Mouse (Mus musculus) hindbrain, embryonic 16.5 days (tissue): ENCODE measurements at regions not wholly inside any gene's neighbourhood (a gene's known extent, or its start where the extent isn't known, plus 50 kb on each side); places are given as distances from the start of the nearest gene placed in this dataset.

Experiments used
- ATAC-seq: fragments of 200-750 bp; cut with Nextera tagmentation; 2 replicates; pipeline ENCODE4 v1.8.0; 2017; ENCODE audit warnings: moderate TSS enrichment, moderate library complexity
- H3K27ac ChIP-seq: fragments of 300-500 bp; sonication (generic); 2 replicates; pipeline ENCODE4 v1.5.1; 2014; ENCODE audit warnings: low read depth, mild to moderate bottlenecking, control low read depth, low read length, moderate library complexity
- H3K27me3 ChIP-seq: fragments of 300-500 bp; sonication (generic); replicated peaks from 2 replicates; pipeline ENCODE4 v1.6.1; 2014; ENCODE audit warnings: low read length; ENCODE audit not compliant: control insufficient read depth, insufficient read depth
- H3K36me3 ChIP-seq: fragments of 300-500 bp; sonication (generic); 2 replicates; pipeline ENCODE4 v1.6.1; 2014; ENCODE audit warnings: mild to moderate bottlenecking, low read length, moderate library complexity, mixed read lengths; ENCODE audit not compliant: control insufficient read depth, insufficient read depth
- H3K4me1 ChIP-seq: fragments of 300-500 bp; sonication (generic); 2 replicates; pipeline ENCODE4 v1.6.1; 2014; ENCODE audit warnings: low read depth, low read length; ENCODE audit not compliant: control insufficient read depth, insufficient read depth
- H3K4me2 ChIP-seq: fragments of 300-500 bp; sonication (generic); 2 replicates; pipeline ENCODE4 v1.6.1; 2014; ENCODE audit warnings: mild to moderate bottlenecking, low read length, control low read depth, moderate library complexity
- H3K4me3 ChIP-seq: fragments of 300-500 bp; sonication (generic); 2 replicates; pipeline ENCODE4 v1.5.1; 2014; ENCODE audit warnings: mild to moderate bottlenecking, low read length, control low read depth, moderate library complexity
- H3K9ac ChIP-seq: fragments of 300-500 bp; sonication (generic); 2 replicates; pipeline ENCODE4 v1.6.1; 2014; ENCODE audit warnings: low read depth, mild to moderate bottlenecking, control low read depth, low read length, moderate library complexity
- H3K9me3 ChIP-seq: fragments of 300-500 bp; sonication (generic); 2 replicates; pipeline ENCODE4 v1.6.1; 2014; ENCODE audit warnings: mild to moderate bottlenecking, low read length, moderate library complexity; ENCODE audit not compliant: control insufficient read depth
- WGBS: fragments of 180-500 bp; shearing (Covaris S2); extraction: QIAGEN DNeasy Blood & Tissue Kit; methylation state at CpG from one replicate; pipeline ENCODE4 v1.1.7; 2014; 5-methylcytosine and 5-hydroxymethylcytosine counted together

DNA sequence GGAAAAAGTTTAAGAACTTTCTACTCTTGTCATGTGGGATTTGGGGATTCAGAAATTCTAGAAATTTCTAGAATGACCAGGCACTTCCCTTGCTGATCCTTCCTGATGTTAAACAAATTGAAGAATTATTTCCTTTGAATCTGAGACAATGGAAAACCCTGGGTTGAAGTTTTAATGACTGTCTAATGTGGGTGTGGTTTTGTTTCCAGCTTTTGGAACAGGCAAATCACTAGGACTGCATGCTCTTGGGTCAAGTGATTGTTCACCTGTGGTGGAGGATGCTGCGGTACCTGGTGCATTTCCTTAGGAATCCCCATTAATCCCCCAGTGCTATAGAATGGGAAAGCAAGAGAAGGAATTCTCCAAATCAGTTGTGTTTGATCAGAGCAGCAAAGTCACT lies 184.8 kb downstream of the Slc30a10 start:
- 88% methylated on average over 1 of the region's 1 CpGs for WGBS
- no peak overlapping the region for H3K27ac ChIP-seq
- no peaks in the 10 kb centered on the region for H3K9me3 ChIP-seq
- H3K9ac ChIP-seq, result no peak overlapping the region
- no peak for ATAC-seq
- no peaks in the 10 kb centered on the region for H3K4me1 ChIP-seq
- no peaks in the 10 kb centered on the region for H3K36me3 ChIP-seq
- H3K4me3 ChIP-seq, result no peak overlapping the region
- no peak overlapping the region for H3K4me2 ChIP-seq
- no peaks in the 10 kb centered on the region for H3K27me3 ChIP-seq

GRCm38 (mm10) chr1:185644026-185644425 lies 189.4 kb downstream of the Slc30a10 start:
- no peak overlapping the region for H3K27ac ChIP-seq
- no peaks in the 10 kb centered on the region for H3K9me3 ChIP-seq
- no peaks in the 10 kb centered on the region for H3K4me1 ChIP-seq
- H3K27me3 ChIP-seq, result no peaks in the 10 kb centered on the region
- no peaks in the 10 kb centered on the region for H3K36me3 ChIP-seq
- 63% methylated on average over 7 of the region's 7 CpGs for WGBS
- no peak overlapping the region for H3K9ac ChIP-seq
- no peak for ATAC-seq
- H3K4me3 ChIP-seq, result no peak overlapping the region
- H3K4me2 ChIP-seq, result no peak overlapping the region

DNA sequence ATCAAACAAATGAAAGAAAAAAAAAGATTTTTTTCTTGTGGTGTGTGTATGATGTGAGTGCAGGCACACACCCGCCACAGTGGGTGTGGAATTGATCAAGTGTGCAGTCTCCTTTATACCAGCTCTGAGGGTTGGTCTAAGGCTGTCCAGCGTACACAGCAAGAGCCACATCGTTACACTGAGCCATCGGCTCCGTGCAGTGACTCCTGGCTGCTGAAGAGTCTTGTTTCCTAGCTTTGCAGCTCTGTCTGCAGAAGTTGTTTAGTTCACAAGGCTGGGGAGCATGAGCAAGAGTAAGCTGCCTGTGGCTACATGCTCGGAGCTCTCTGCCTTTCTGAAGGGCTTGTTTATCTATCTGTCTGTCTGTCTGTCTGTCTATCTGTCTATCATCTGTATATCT lies 193.5 kb downstream of the Slc30a10 start:
- no peak overlapping the region for H3K9ac ChIP-seq
- no peaks in the 10 kb centered on the region for H3K27me3 ChIP-seq
- H3K36me3 ChIP-seq, result no peaks in the 10 kb centered on the region
- H3K4me1 ChIP-seq, result no peaks in the 10 kb centered on the region
- H3K27ac ChIP-seq, result no peak overlapping the region
- 91% methylated on average over 6 of the region's 6 CpGs for WGBS
- no peak overlapping the region for H3K4me2 ChIP-seq
- no peaks in the 10 kb centered on the region for H3K9me3 ChIP-seq
- H3K4me3 ChIP-seq, result no peak overlapping the region
- ATAC-seq, result no peak

DNA sequence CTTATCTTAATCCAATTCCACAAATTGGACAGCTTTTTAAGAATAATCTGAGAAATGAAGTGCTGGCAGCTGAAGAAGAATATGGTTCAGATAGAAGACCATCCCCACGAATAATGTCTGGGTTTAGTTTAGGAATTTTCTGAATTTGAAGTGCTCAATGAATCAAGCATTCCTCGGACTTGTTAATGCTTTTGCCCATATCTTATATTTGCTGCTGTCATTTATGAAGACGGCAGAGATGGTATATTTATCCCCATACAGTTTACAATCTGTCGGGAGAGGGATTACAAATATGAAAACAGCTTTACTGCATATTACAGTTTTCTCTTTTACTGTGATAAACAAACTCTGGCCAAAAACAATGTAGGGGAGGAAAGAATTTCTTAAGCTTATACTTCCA lies 194.3 kb downstream of the Slc30a10 start:
- Histone ChIP-seq H3K36me3 (no peaks in the 10 kb centered on the region), H3K9me3 (no peaks in the 10 kb centered on the region), H3K4me1 (no peaks in the 10 kb centered on the region), H3K9ac (no peak overlapping the region), H3K27me3 (no peaks in the 10 kb centered on the region), H3K4me3 (no peak overlapping the region), H3K4me2 (no peak overlapping the region), H3K27ac (no peak overlapping the region)
- WGBS, result 90% methylated on average over 4 of the region's 4 CpGs
- ATAC-seq, result no peak

- Histone ChIP-seq H3K4me1 (no peaks in the 10 kb centered on the region), H3K9me3 (no peaks in the 10 kb centered on the region), H3K4me2 (no peak overlapping the region), H3K27ac (no peak overlapping the region), H3K27me3 (no peaks in the 10 kb centered on the region), H3K36me3 (no peaks in the 10 kb centered on the region), H3K9ac (no peak overlapping the region), H3K4me3 (no peak overlapping the region)
- WGBS, result 82% methylated on average over 2 of the region's 2 CpGs
- ATAC-seq, result no peak
These were observed 196.3 kb downstream of the Slc30a10 start for GRCm38 (mm10) chr1:185650926-185651325.

DNA sequence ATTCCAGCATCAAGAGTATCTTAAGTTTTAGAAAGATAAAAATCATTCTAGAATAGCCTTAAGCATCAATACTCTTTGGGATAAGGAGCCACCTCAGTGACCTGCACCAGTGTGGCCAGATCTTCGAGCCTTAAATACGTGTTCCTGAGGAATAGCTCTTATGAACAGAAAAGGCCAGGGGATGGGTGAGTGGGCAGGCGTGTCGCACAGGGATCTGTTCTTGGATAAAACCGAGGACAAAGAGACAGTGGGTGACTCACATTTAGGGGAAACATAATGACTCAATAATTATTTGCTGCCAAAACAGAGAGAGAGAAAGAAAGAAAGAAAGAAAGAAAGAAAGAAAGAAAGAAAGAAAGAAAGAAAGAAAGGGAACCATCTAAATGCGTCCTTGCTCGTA lies 200.4 kb downstream of the Slc30a10 start:
- H3K36me3 ChIP-seq, result no peaks in the 10 kb centered on the region
- H3K9ac ChIP-seq, result no peak overlapping the region
- no peaks in the 10 kb centered on the region for H3K4me1 ChIP-seq
- H3K27ac ChIP-seq, result no peak overlapping the region
- H3K9me3 ChIP-seq, result no peaks in the 10 kb centered on the region
- no peak overlapping the region for H3K4me3 ChIP-seq
- ATAC-seq, result no peak
- no peaks in the 10 kb centered on the region for H3K27me3 ChIP-seq
- no peak overlapping the region for H3K4me2 ChIP-seq
- 74% methylated on average over 7 of the region's 7 CpGs for WGBS

DNA sequence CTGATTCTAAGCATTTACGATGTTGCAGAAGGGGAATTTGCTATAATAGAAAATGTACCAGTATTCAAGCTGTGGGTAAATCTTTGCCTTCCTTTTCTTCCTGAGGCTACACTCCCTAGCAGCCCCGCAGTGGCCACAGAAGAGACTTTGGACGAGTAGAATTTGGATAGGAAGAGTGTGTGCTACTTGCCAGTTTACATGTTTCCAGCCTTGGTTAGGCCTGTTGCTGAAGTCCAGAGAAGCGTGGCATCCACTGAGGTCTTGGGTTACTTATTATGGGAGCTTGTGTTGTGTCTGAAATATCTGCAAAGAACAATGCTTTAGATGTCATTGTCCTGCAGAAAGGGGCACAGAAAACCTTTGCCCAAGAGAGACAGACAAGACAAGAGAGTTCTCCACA lies 200.8 kb downstream of the Slc30a10 start:
- 55% methylated on average over 4 of the region's 4 CpGs for WGBS
- no peak for ATAC-seq
- H3K36me3 ChIP-seq, result no peaks in the 10 kb centered on the region
- H3K4me2 ChIP-seq, result no peak overlapping the region
- H3K27ac ChIP-seq, result no peak overlapping the region
- no peak overlapping the region for H3K4me3 ChIP-seq
- H3K27me3 ChIP-seq, result no peaks in the 10 kb centered on the region
- no peak overlapping the region for H3K9ac ChIP-seq
- no peaks in the 10 kb centered on the region for H3K4me1 ChIP-seq
- H3K9me3 ChIP-seq, result no peaks in the 10 kb centered on the region

DNA sequence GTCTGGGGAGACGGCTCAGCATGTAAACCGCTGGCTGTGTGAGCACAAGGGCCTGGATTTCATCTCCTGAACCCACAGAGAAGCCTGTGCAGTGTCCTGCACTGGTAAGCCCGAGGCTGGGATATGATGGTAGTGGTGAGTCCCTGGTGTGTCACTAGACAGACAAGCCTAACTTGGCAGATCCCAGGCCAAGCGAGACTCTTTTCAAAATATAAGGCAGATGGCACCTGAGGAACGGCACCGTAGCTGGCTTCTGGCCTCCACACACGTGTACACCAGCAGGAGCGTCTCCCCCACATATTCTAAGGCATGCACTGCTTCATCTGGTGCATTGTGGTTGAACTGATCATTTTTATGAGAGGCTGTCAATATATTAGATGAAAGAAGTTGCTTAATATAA lies 202.6 kb downstream of the Slc30a10 start:
- Histone ChIP-seq H3K4me1 (no peaks in the 10 kb centered on the region), H3K36me3 (no peaks in the 10 kb centered on the region), H3K9me3 (no peaks in the 10 kb centered on the region), H3K4me3 (no peak overlapping the region), H3K27me3 (no peaks in the 10 kb centered on the region), H3K4me2 (no peak overlapping the region), H3K9ac (no peak overlapping the region), H3K27ac (no peak overlapping the region)
- no peak for ATAC-seq
- WGBS, result 91% methylated on average over 8 of the region's 8 CpGs

GRCm38 (mm10) chr1:185659476-185659875 lies 204.8 kb downstream of the Slc30a10 start:
- no peak for ATAC-seq
- H3K36me3 ChIP-seq, result no peaks in the 10 kb centered on the region
- H3K27me3 ChIP-seq, result no peaks in the 10 kb centered on the region
- H3K9ac ChIP-seq, result no peak overlapping the region
- 82% methylated on average over 5 of the region's 5 CpGs for WGBS
- H3K27ac ChIP-seq, result no peak overlapping the region
- H3K4me2 ChIP-seq, result no peak overlapping the region
- no peaks in the 10 kb centered on the region for H3K9me3 ChIP-seq
- no peak overlapping the region for H3K4me3 ChIP-seq
- H3K4me1 ChIP-seq, result no peaks in the 10 kb centered on the region

GRCm38 (mm10) chr1:185662336-185662735 lies 207.7 kb downstream of the Slc30a10 start:
- H3K4me2 ChIP-seq, result no peak overlapping the region
- no peak overlapping the region for H3K9ac ChIP-seq
- H3K27me3 ChIP-seq, result no peaks in the 10 kb centered on the region
- H3K27ac ChIP-seq, result no peak overlapping the region
- no peaks in the 10 kb centered on the region for H3K36me3 ChIP-seq
- no peak overlapping the region for H3K4me3 ChIP-seq
- 84% methylated on average over 3 of the region's 3 CpGs for WGBS
- ATAC-seq, result no peak
- H3K4me1 ChIP-seq, result no peaks in the 10 kb centered on the region
- H3K9me3 ChIP-seq, result no peaks in the 10 kb centered on the region
